Mouse (Mus musculus): ENCODE measurements around the gene Hesx1. TPM values are rescaled to one million over a fixed set of nuclear protein-coding genes. Genes with fewer than 3 reads are reported as not detected.

Hesx1 gene
- polyA plus RNA-seq, 1 experiment from 2014 or later = 1.4 TPM

- Histone ChIP-seq H3K4me3 (ENCODE audit: low read depth, low read length) (no peak overlapping the region), H3K9me3 (replicated peaks; ENCODE audit: control insufficient read depth, low read length) (no peaks in the 10 kb centered on the region), H3K36me3 (replicated peaks; ENCODE audit: control insufficient read depth, insufficient read depth, low read depth, low read length) (no peaks in the 10 kb centered on the region), H3K4me1 (ENCODE audit: control insufficient read depth, insufficient read depth, low read length) (peaks cover 3% of the 10 kb centered on the region; the same call in 1 of the 2 replicates), H3K9ac (replicated peaks; ENCODE audit: low read length) (no peak overlapping the region), H3K27me3 (ENCODE audit: control insufficient read depth, insufficient read depth, low read length) (no peaks in the 10 kb centered on the region), H3K27ac (replicated peaks; ENCODE audit: low read depth, low read length) (no peak overlapping the region), H3K4me2 (ENCODE audit: low read depth, low read length) (no peak overlapping the region)
- WGBS = 77% methylated on average over 3 of the region's 3 CpGs
- no peak for ATAC-seq (replicated peaks; ENCODE audit: insufficient number of reproducible peaks, low FRiP score, low TSS enrichment, low read depth)
- DNase-seq (ENCODE audit: low spot score) = no peak
Measured at GRCm38 (mm10) chr14:26975490-26975889, 18.7 kb upstream of the Hesx1 start.

- H3K4me2 ChIP-seq (ENCODE audit: low read depth, low read length) = no peak overlapping the region
- no peak for DNase-seq (ENCODE audit: low spot score)
- no peak for ATAC-seq (replicated peaks; ENCODE audit: insufficient number of reproducible peaks, low FRiP score, low TSS enrichment, low read depth)
- H3K9ac ChIP-seq (replicated peaks; ENCODE audit: low read length) = no peak overlapping the region
- H3K9me3 ChIP-seq (replicated peaks; ENCODE audit: control insufficient read depth, low read length) = no peaks in the 10 kb centered on the region
- no peaks in the 10 kb centered on the region for H3K36me3 ChIP-seq (replicated peaks; ENCODE audit: control insufficient read depth, insufficient read depth, low read depth, low read length)
- 76% methylated on average over 7 of the region's 7 CpGs for WGBS
- no peaks in the 10 kb centered on the region for H3K27me3 ChIP-seq (ENCODE audit: control insufficient read depth, insufficient read depth, low read length)
- H3K4me1 ChIP-seq (ENCODE audit: control insufficient read depth, insufficient read depth, low read length) = peaks cover 3% of the 10 kb centered on the region; the same call in 1 of the 2 replicates
- H3K27ac ChIP-seq (replicated peaks; ENCODE audit: low read depth, low read length) = no peak overlapping the region
- no peak overlapping the region for H3K4me3 ChIP-seq (ENCODE audit: low read depth, low read length)
Measured at GRCm38 (mm10) chr14:26976212-26976611, 18.0 kb upstream of the Hesx1 start.

GRCm38 (mm10) chr14:26977500-26977899 lies 16.7 kb upstream of the Hesx1 start:
- H3K36me3 ChIP-seq (replicated peaks; ENCODE audit: control insufficient read depth, insufficient read depth, low read depth, low read length) = no peaks in the 10 kb centered on the region
- H3K27ac ChIP-seq (replicated peaks; ENCODE audit: low read depth, low read length) = no peak overlapping the region
- no peak overlapping the region for H3K4me2 ChIP-seq (ENCODE audit: low read depth, low read length)
- H3K4me3 ChIP-seq (ENCODE audit: low read depth, low read length) = no peak overlapping the region
- WGBS = 42% methylated on average over 2 of the region's 2 CpGs
- no peaks in the 10 kb centered on the region for H3K27me3 ChIP-seq (ENCODE audit: control insufficient read depth, insufficient read depth, low read length)
- H3K4me1 ChIP-seq (ENCODE audit: control insufficient read depth, insufficient read depth, low read length) = peaks cover 3% of the 10 kb centered on the region; the same call in 1 of the 2 replicates
- no peak for ATAC-seq (replicated peaks; ENCODE audit: insufficient number of reproducible peaks, low FRiP score, low TSS enrichment, low read depth)
- DNase-seq (ENCODE audit: low spot score) = peak; percentile 15
- H3K9ac ChIP-seq (replicated peaks; ENCODE audit: low read length) = no peak overlapping the region
- no peaks in the 10 kb centered on the region for H3K9me3 ChIP-seq (replicated peaks; ENCODE audit: control insufficient read depth, low read length)

GRCm38 (mm10) chr14:26979808-26980207 lies 14.4 kb upstream of the Hesx1 start:
- Histone ChIP-seq H3K9ac (replicated peaks; ENCODE audit: low read length) (no peak overlapping the region), H3K9me3 (replicated peaks; ENCODE audit: control insufficient read depth, low read length) (no peaks in the 10 kb centered on the region), H3K4me2 (ENCODE audit: low read depth, low read length) (no peak overlapping the region), H3K36me3 (replicated peaks; ENCODE audit: control insufficient read depth, insufficient read depth, low read depth, low read length) (no peaks in the 10 kb centered on the region), H3K4me3 (ENCODE audit: low read depth, low read length) (no peak overlapping the region), H3K27ac (replicated peaks; ENCODE audit: low read depth, low read length) (no peak overlapping the region), H3K27me3 (ENCODE audit: control insufficient read depth, insufficient read depth, low read length) (no peaks in the 10 kb centered on the region), H3K4me1 (ENCODE audit: control insufficient read depth, insufficient read depth, low read length) (peaks cover 3% of the 10 kb centered on the region; the same call in 1 of the 2 replicates)
- no peak for ATAC-seq (replicated peaks; ENCODE audit: insufficient number of reproducible peaks, low FRiP score, low TSS enrichment, low read depth)
- no peak for DNase-seq (ENCODE audit: low spot score)
- 88% methylated on average over 3 of the region's 3 CpGs for WGBS

GRCm38 (mm10) chr14:26981021-26981420 lies 13.2 kb upstream of the Hesx1 start:
- Histone ChIP-seq H3K36me3 (replicated peaks; ENCODE audit: control insufficient read depth, insufficient read depth, low read depth, low read length) (no peaks in the 10 kb centered on the region), H3K4me1 (ENCODE audit: control insufficient read depth, insufficient read depth, low read length) (peaks cover 3% of the 10 kb centered on the region; the same call in 1 of the 2 replicates), H3K27me3 (ENCODE audit: control insufficient read depth, insufficient read depth, low read length) (no peaks in the 10 kb centered on the region), H3K9ac (replicated peaks; ENCODE audit: low read length) (no peak overlapping the region), H3K27ac (replicated peaks; ENCODE audit: low read depth, low read length) (no peak overlapping the region), H3K4me2 (ENCODE audit: low read depth, low read length) (no peak overlapping the region), H3K4me3 (ENCODE audit: low read depth, low read length) (no peak overlapping the region), H3K9me3 (replicated peaks; ENCODE audit: control insufficient read depth, low read length) (no peaks in the 10 kb centered on the region)
- 96% methylated on average over 8 of the region's 8 CpGs for WGBS
- DNase-seq (ENCODE audit: low spot score) = no peak
- ATAC-seq (replicated peaks; ENCODE audit: insufficient number of reproducible peaks, low FRiP score, low TSS enrichment, low read depth) = no peak

- Histone ChIP-seq H3K36me3 (replicated peaks; ENCODE audit: control insufficient read depth, insufficient read depth, low read depth, low read length) (no peaks in the 10 kb centered on the region), H3K4me3 (ENCODE audit: low read depth, low read length) (no peak overlapping the region), H3K9ac (replicated peaks; ENCODE audit: low read length) (no peak overlapping the region), H3K9me3 (replicated peaks; ENCODE audit: control insufficient read depth, low read length) (no peaks in the 10 kb centered on the region), H3K27me3 (ENCODE audit: control insufficient read depth, insufficient read depth, low read length) (no peaks in the 10 kb centered on the region), H3K27ac (replicated peaks; ENCODE audit: low read depth, low read length) (no peak overlapping the region), H3K4me2 (ENCODE audit: low read depth, low read length) (no peak overlapping the region), H3K4me1 (ENCODE audit: control insufficient read depth, insufficient read depth, low read length) (peaks cover 3% of the 10 kb centered on the region; the same call in 1 of the 2 replicates)
- ATAC-seq (replicated peaks; ENCODE audit: insufficient number of reproducible peaks, low FRiP score, low TSS enrichment, low read depth) = no peak
- DNase-seq (ENCODE audit: low spot score) = no peak
- 60% methylated on average over 5 of the region's 5 CpGs for WGBS
Measured at GRCm38 (mm10) chr14:26981494-26982149, 12.6 kb upstream of the Hesx1 start.

- Histone ChIP-seq H3K4me2 (ENCODE audit: low read depth, low read length) (no peak overlapping the region), H3K27me3 (ENCODE audit: control insufficient read depth, insufficient read depth, low read length) (no peaks in the 10 kb centered on the region), H3K27ac (replicated peaks; ENCODE audit: low read depth, low read length) (no peak overlapping the region), H3K4me3 (ENCODE audit: low read depth, low read length) (no peak overlapping the region), H3K36me3 (replicated peaks; ENCODE audit: control insufficient read depth, insufficient read depth, low read depth, low read length) (no peaks in the 10 kb centered on the region), H3K9ac (replicated peaks; ENCODE audit: low read length) (no peak overlapping the region), H3K9me3 (replicated peaks; ENCODE audit: control insufficient read depth, low read length) (no peaks in the 10 kb centered on the region), H3K4me1 (ENCODE audit: control insufficient read depth, insufficient read depth, low read length) (no peaks in the 10 kb centered on the region)
- 75% methylated on average over 5 of the region's 5 CpGs for WGBS
- no peak for ATAC-seq (replicated peaks; ENCODE audit: insufficient number of reproducible peaks, low FRiP score, low TSS enrichment, low read depth)
- no peak for DNase-seq (ENCODE audit: low spot score)
Measured at GRCm38 (mm10) chr14:26982150-26982530, 12.1 kb upstream of the Hesx1 start.

- H3K36me3 ChIP-seq (replicated peaks; ENCODE audit: control insufficient read depth, insufficient read depth, low read depth, low read length) = no peaks in the 10 kb centered on the region
- ATAC-seq (replicated peaks; ENCODE audit: insufficient number of reproducible peaks, low FRiP score, low TSS enrichment, low read depth) (no peak), DNase-seq (ENCODE audit: low spot score) (no peak)
- H3K4me2 ChIP-seq (ENCODE audit: low read depth, low read length) = no peak overlapping the region
- H3K27me3 ChIP-seq (ENCODE audit: control insufficient read depth, insufficient read depth, low read length) = no peaks in the 10 kb centered on the region
- no peak overlapping the region for H3K9ac ChIP-seq (replicated peaks; ENCODE audit: low read length)
- no peak overlapping the region for H3K4me3 ChIP-seq (ENCODE audit: low read depth, low read length)
- no peaks in the 10 kb centered on the region for H3K4me1 ChIP-seq (ENCODE audit: control insufficient read depth, insufficient read depth, low read length)
- no peaks in the 10 kb centered on the region for H3K9me3 ChIP-seq (replicated peaks; ENCODE audit: control insufficient read depth, low read length)
- 65% methylated on average over 2 of the region's 2 CpGs for WGBS
- H3K27ac ChIP-seq (replicated peaks; ENCODE audit: low read depth, low read length) = no peak overlapping the region
Measured at GRCm38 (mm10) chr14:26988694-26989093, 5.5 kb upstream of the Hesx1 start.
